Mouse (Mus musculus) R1 (cell line): ENCODE measurements around the gene Nav1.
A peak's percentile ranks its signal among the peaks of the same experiment; 100 is the strongest.

Experiments used
- DNase-seq: peaks from one replicate; pipeline ENCODE4 v3.0.0-alpha.2; 2018; ENCODE audit warnings: low read depth, low spot score

The Nav1 gene

DNA sequence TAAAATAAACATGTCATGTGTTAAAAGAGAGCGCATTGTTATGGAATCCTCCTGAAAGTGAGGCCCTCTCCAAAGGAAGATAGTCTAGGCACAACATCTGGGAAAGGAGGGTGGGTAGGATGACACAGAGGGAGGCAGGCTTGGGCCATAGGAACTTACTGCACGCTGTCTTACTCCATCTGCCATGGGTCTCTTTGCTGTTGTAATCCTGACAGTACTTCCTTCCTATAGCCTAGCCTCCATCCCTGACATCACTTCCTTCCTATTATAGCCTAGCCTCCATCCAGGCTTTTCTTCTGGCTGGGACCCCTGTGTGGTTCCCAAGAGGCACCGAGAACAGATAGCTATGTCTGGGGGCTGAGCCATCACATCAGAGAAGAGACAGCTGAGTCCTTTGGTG lies 10.2 kb upstream of the Nav1 start:
- no peak for DNase-seq

DNA sequence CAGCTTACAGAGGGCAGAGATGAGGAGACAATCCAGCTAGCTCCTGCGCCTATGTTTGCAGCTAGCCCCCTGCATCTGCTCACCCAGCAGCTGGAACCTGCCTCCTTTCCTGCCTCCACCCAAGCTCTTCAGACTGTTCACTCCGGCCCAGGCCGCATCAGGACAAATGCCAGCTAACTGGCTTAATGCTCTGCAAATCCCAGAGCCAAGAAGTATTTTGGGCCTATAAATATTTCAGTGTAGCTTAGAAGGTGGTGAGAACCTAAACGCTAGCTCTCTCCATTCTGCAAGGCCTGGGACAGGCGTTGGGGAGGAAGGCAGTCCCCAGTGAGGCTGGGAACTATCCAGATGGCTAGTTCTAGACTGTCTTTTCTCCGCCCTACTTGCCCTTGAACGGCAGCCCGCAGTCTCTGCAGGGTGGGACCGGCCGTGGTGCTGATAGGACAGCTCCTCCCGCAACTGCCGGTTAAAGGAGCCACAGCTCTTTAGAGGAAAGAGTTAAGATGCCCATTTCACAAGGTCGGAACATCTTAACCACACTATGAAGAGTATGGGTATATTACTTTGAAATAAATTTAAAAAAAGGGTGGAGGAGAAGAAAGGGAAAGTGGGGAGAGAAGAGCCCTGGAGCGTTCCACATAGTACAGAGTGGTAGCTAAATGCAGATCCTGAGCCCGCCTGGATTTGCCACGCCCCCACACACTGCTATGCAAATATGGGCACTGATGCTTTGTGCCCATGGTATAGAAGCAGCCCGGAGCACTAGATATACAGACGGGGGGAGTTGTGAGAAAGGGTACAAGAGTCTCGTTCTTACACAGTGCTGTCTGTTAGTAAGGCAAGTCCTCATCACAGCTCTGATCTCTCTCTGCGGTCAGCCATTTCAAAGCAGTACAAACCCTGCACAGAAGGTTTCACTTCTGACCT lies 8.9 kb upstream of the Nav1 start:
- peak; percentile 85 for DNase-seq

DNA sequence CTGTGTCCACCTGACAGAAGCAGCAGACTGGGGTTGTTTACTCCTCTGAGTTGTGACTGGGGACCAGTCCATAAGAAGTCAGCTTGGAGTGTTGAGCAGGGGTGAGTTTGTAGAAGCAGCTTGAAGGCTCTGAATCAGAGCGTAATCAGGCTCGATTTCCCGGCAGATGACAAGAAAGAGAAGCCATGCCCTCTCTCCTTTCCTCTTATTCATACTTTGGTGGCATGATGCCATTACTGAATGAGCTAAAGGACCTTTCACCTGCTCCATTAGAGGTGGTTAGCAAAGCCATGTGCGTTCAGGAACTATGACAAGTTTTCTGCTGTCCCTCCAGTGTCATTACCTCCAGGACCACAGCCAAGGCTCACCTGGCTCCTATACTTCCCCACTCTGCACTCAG lies 2.5 kb upstream of the Nav1 start:
- DNase-seq: no peak

DNA sequence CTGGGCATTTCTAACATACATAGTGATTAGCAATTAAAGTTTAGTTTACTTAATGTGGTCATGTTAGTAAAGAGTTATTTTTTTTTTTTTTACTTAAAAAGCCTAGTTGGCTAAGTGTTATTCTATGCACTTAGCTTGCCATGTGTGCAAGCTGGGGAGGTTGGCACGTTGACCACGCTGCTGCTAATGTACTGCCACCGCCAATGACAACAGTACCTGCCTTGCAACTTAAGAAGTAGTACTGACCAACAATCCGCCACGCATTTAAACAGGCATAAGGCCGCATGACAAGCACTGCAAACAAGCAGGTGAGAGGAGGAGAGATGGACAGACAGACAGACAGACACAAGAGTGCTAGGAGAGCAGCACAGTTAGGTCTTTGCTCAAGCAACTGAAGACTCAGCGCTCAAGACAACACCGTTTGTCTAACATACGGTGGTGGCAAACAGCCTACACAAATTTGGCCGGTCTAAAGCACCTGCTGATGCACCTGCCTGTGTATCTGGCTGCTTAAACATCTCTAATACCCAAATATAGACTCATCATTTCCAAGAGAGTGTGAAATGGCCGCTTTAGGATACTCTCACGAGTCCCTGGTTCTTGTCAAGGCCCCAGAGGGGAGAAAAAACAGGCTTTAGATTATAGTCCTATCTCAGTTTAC lies 610 bp downstream of the Nav1 start:
- no peak for DNase-seq

DNA sequence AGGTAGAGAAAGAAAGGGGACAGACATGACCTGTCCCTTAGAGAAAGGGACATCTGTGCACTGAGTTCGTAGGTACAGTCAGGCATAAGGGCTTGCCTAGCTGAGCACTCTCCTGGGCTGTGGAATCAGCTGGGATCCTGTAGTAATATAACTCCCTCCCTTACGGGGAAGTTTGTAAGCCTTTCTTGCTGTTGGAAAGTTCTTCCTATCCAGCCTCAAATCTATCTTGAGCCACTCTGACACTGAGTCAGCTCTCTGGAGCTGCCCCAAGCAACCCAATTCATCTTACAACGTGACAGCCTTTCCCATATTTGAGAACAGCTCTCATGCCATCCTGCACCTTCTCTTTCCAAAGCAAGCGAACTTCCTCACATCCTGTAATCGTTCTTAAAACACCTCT lies 1.6 kb downstream of the Nav1 start:
- no peak for DNase-seq

DNA sequence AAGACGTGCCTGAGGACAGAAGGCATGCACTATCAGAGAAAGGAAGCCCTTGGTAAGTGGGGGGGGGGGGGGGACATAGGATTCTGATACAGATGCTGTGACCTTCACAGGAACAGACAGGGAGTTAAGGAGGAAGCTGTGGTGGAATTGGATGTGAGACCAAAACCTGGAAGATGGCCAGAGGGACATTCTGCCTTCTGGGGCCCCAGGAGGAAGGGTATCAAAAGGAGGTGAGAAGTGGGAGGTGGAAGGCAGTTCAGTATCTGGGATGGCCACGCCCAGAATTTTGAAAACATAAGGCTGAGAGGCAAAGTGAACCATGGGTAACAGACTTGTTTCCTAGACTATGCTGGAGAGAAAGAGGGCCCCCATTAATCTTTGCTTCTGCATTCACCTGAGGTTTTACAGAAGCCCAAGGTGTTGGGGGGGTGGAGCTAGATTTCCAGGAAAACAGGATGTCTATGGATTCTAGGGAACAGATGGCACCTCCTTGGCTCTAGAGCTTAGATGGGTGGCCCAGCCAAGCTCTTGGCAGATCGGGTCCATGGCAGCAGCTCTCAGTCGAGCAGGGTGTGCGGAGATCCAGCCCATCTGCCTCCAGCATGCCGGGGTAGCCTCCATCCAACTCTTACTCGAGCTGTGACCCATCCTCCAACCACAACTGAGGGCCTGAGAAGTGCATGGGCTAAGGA lies 2.6 kb downstream of the Nav1 start:
- no peak for DNase-seq

DNA sequence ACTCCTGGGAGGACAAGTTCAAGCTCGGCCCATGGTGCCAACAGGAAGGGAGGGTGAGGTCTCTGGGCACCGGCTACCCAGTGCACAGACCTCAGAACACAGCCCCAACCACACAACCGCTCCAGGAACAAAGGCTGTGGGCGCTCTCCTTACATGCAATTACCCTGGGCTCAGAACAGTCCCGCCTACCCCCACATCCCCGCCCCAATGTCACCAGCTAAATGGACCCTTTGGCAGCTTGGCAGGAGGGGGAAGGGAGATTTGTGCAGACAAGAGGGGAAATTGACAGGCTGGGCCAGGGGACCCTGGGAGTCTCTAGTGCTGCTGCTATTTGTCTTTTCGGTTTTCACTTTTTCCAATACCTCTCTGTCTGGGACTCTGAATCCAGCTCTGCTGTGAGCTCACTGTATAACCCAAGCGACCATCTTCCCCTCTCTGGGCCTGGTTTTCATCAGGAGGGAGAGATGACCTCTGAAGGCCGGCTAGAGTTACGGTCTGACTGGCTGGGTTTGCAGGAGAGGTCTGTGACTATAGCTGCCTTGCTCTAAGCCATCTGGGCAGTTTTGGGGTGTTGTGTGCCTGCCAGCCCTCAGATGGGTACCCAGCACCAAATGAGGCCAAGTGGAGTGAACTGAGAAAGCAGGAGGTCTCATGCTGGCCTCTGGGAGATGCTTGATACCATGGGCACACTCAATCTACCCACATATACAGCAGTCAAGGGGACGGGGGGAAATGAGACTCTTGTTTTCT lies 3.8 kb downstream of the Nav1 start:
- DNase-seq: no peak

DNA sequence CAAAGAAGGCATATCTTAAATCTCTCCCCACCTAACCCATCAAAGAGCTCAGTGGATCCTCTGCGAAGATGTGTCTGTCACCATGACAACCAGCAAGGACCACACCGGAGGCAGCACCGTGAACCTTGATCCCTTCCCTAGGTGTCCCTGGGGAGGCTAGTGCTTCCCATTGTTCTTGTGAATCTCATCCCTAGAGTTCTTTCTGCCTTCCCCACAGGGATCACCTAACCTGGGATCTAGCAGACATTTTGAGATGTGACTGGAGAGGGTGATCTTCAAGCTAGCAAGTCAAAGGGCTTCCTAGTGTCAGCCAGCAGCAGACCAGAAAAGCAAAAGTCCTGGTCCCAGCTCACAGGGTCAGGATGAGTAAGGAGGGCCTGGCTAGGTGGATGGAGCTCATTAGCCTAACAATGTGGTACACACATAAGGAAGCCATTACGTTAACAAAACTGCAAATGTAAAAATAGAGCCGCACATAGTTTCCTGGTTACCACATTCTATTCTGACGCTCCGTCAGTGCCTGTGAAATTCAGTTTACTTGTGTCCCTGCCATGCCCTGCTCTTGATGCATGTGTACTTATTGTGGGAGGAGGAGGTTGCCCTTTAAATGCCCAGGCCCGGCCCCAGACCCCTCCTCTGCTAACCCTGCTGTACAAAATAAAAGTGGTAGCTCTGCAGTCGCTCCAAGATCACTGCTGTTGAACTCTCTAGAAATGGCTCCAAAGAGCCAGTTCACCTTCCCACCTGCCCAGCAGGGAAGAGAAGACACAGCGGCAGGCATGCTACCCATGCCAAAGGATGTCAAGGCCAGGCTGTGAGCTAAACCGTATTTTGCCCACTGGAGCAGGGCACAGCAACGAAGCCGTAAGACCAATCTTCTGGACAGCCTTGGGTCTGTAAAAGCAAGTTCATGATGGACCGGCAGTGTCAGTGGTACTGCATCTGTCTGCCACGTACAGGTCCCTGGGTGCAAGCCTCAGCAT lies 6.8 kb downstream of the Nav1 start:
- DNase-seq: peak; percentile 58

DNA sequence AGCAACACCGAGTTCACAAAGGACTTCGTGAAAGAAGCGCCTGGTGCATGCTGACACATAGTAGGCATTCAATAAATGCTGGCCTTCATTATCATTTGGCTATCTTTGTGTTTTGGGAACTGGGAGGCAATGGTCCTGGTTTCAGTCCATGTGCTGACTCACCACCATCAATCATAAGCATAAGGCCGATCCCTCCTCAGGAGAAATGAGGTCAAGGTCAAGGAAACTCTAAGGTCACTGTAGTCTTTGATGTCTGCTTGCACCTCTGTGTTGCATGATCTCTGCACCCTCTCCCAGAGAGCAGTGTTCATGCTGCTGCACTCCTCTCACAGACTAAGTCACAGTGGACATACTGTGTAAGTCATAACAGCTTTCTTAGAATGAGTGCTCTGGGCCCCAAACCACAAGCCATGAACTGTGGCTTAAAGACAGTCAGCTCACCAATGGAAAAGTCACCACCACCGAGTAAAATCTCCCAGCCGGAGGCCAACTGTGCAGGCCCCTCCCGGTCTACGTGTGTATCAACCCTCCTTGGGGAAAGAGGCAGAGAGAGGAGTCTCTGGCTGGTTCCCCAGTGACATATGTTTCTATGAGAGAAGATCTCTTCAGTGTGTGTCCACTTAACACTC lies 8.7 kb downstream of the Nav1 start:
- no peak for DNase-seq

DNA sequence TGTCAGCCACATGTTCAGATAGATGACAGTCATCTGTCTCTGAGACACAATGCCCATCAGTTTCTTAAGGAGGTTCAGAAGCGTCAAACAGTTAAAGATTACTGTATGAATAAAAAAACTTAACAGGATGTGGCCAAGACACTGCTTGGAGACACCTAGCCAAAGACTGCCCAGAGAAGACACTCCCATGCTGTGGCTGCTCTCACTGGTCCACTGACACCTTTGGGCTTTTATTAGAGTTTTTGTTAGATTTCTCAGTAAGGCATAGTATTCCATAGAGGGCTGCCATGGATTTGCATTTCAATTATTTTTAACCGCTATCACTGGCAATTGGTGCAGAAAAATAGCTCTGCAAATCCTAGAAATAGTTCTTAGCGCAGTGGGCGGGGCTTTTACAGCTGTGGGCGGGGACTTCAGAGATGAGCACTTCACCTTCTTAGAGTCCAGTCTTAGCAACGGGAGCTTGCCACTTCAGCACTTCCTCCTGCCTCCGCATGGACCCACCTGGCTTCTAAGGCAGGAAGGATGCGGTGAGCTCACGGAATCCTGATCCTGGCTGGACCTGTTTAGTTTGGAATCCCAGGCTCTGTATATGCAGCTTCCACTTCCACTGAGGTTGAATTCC lies 12.7 kb downstream of the Nav1 start:
- DNase-seq: peak; percentile 79

DNA sequence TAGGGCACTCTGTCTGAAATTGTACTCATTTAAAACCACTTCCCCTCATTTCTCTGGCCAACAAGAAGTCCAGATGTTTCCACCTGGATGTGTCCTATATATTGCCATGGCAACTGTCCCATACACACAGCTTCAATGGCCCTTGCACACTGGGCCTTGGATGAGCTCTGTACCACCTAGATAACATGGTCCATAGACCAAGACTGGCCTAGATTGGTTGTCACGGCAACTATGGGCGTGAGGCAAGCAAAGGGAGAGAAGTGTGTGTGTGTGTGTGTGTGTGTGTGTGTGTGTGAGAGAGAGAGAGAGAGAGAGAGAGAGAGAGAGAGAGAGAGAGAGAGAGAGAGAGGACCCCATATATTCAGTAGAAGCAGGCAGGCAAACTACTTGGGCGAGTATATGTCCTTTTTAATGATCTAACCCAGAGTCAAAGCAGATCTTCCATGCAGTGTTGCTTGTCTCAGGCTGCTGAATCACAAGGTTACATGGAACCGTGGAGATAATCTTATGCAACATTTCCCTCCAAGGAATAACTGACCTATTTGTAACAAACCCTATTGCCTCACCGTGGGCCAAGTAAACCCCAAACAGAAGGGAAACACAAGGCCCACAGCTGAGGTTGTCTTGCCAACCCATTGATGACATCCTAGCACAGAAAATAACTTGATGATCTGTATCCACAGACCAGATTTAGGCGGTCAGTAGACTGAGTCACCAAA lies 13.4 kb downstream of the Nav1 start:
- DNase-seq: no peak

DNA sequence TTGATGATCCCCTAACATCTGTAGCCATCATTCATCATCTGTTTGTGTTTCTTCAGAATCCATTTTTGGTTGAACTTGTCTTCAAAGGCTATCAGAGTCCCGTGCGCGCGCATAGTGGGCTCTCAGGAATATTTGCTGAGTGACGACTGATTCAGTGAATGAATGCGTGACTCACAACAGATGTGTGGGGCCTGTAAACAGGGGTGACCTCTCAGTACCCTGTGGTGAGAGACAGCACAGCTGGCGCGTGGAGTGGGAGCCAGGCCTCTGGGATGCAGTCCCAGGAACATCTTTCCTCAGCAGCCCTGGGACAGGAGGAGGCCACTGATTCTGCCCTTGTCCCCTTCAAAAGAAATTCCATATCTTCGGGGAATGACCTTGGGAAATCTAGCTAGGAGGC lies 16.3 kb downstream of the Nav1 start:
- no peak for DNase-seq

DNA sequence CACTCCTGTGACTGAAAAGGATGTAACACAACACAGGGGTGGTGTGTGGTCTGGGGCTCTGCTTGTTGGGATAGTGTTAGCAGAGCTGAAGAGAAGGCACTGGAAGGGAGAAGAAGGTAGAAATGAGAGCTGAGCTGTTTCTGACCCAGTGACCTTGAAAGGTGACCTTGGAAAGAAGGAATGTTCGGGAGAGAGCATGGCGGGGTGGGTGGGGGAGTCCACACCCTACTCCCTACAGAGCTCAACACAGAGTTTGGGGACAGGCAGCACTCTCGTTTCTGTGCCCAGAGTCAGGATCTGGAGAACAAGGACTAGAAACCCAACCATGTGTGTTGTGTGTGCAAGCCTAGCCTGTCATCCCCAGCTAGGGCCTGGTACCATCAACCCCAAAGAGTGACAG lies 18.1 kb downstream of the Nav1 start:
- no peak for DNase-seq

DNA sequence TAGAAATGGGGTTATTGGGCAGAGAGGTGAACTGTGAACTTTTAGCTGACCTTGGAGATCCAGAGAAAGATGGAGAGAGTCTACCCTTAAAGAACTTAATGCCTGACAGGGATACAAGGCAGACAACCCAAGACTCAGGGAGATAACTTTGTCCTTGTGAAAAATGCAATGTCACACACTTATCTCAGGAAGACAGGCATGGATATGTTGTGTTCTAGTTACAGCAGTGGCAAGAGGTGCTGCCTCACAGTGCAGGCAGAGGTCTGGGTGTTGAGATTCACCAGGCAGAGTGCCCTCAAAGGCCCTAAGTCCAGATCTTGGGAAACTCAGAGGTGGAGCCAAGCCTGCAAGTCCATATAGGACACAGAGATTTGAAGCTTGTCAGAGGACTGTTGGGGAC lies 20.2 kb downstream of the Nav1 start:
- no peak for DNase-seq

DNA sequence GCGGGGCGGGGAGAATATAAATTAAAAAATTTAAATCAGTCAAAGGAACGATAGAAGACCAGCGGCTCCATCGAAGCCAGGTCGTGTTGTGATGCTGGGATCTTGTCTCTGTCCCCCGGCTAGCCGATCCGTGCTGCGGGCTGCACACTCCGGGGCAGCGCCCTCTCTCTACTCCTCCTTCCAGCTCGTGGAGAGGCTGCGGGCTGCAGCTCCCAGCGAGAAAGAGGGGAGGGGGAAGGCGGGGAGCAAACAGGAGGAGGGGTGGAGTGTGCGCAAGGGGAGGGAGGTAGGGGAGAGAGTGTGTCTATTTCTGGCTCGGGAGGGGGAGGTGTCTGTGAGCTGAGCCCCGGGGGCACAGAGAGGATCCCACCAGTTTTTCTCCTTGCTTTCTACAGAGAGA lies 21.5 kb downstream of the Nav1 start:
- peak; percentile 78 for DNase-seq

DNA sequence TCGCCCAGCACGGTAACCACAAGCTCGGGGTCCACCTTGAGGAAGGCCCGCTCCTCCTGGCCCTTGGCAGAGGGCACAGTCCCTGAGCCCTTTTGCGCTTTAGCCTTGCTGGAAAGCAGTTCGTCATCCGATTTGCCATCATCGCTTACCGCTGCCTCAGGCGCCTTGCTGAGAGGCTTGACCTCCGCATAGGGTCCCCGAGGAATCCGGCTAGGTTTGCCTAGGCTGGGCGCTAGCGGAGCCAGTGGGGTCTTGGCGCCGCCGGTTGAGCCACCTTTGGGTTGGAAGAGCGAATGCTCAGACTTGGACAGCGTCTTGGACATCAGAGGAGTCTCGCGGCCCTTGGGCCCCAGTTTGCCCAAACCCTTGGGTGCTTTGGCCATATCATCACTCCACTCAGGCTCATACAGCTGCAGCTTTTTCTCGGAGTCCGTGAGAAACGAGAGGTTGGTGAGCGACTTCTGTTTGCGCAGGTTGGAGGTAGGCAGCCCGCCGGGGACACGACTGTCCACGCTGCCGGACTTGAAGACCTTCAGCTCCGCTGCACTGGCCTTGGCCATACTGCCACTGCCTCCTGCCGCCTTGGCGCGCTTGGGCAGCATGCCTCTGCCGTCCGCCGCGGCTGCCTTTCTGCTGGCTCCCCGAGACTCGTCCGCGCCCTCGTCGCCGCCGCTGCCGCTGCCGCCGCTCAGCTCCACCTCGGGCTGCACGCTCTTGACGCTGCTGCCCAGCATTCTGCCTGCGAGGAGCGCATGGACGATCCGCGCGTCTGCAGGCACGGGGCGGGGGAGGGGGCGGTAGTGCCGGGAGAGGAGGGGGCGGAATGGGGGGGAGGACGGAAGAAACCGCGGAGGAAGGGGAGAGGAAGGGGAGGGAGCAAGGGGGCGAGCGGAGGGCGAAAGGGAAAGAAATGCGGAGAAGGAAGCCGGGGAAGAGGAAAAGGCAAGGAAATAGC lies 22.2 kb downstream of the Nav1 start:
- DNase-seq: no peak

DNA sequence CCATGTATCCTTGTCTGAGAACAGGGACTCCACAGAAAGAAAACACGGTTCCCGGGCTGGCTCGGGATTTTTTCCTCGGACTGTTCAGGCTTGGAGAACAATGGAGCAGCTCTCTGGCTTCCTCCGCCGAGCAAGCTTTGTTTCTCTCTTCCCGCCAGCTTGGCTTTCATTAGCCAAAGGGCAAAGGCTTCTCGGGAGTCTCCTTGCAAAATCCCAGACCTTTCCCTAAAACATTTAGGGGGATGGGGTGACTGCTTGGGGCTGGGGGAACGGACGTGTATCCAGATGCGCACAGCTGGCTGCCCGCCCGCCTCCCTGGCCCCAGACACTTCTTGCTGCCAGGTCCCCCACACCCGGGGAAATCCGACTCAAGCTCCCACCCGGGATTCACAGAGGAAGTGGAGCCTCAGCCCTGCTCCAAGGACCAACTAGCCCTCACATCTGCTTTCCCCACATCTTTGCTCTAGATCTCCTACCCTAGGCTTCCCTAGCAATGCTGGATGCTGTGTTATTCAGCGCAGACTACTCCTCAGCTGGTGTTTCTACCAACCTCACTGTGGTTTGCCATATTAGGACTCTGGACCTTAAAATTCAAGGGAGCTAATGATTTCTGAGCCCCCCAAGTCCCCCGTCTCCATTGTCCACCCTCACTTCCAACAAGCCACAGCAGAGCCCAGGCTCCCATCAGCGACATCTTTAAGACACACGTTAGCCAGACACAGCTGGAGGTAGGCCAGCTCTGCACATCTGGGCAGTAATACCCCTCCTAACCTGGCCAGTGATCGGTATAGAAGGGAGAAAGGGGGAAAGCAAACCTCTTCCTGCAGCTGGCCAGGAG lies 23.2 kb downstream of the Nav1 start:
- DNase-seq: peak; percentile 44
